Mouse (Mus musculus): ENCODE measurements around the gene Pla2g4e.

Gene Pla2g4e

DNA sequence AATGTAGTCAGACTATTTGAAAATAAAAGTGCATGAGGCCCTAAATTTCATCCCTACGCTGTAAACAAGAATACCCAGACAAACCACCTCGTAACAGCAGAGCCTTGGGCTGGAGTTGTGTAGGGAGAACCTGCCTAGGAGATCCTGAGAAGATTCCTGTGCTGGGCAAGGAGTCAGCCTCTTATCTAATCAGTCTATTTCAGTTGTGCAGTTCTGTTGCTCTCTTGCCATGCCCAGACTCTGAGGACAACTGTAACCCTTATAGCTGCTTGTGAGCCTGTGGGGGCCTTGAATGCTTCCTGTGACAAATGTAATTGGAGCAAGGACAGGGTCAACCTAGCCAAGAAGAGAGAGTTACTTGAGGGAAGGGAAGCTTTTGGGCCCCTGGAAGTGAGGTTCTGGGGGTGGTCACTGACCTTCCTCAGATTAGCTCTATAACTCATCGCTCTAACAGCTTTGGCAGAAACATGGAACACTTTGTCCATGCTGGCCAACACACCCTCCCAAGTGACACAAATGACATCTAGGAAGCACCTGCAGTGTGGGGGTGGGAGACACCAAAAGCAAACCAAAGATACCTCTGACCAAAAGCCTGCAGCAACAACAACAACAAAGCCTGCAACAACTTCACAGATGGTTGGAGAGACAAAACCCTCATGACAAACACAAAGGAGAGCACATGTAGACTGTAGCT is 9.0 kb downstream of the Pla2g4e start:
- no peak for DNase-seq

DNA sequence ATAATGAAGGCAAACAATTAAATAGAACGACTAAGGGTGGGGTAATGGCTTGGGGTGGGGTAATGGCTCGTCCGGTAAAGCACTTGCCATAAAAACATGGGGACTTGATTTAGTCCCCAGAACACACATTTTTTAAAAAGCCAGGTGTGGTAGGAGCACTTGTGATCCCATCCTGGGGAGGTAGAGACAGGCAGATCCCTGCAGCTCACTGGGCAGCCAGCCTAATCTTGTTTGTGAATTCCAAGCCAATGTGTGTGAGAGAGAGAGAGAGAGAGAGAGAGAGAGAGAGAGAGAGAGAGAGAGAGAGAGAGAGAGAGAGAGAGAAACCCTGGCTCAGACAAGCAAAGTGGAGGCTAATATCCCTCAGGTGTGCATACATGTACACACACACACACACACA is 9.8 kb downstream of the Pla2g4e start:
- DNase-seq = no peak

DNA sequence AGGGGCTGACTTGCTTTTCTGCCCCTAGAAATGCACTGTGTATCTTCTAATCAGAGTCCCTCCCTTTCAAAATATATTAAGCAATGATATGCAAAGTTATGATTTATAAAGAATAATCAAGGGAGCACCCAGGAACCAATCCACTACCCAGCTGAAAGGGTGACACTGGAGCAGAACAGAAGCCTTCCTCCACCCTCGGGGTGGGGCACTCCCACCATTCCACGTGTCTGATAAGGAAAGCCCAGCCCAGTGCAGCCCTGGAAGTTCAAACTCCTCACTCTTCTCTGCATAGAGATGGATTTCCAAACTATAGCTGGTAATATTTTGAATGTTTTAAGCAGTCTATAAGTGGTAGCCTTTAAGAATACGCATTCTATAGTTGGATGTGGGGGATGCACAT is 13.5 kb downstream of the Pla2g4e start:
- DNase-seq = no peak

DNA sequence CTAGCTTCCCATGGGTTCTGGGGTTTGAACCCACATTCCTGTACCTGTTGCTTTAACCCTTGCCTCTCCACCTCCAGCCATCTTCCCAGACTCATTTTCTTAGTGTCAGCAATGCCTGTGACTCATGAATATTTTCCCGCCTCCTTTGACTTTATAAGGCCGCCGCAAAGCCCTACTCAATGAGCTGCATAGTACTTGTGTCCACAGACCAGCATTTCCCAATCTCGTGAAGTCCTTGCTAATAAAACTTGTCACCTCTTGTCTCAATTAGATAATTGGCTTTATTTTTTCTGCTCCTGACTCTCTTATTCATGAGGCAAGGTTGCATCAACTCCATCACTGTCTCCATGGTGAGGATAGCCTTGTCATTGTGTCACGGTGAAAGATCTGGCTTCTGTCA is 30.5 kb downstream of the Pla2g4e start:
- no peak for DNase-seq

DNA sequence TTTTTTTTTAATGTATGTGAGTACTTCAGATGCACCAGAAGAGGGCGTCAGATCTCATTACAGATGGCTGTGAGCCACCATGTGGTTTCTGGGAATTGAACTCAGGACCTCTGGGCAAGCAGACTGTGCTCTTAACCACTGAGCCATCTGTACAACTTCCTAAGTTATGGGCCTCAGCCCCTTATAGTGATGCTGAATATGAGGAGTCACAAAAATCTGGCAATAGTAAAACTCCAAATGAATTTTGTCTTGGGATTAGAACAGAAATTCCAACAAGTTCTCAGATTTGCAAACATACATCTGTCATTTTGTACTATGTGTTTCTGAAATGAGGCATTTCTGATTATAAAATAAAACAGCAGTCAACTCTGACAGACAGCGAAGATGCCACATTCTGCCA is 33.7 kb downstream of the Pla2g4e start:
- DNase-seq = no peak

DNA sequence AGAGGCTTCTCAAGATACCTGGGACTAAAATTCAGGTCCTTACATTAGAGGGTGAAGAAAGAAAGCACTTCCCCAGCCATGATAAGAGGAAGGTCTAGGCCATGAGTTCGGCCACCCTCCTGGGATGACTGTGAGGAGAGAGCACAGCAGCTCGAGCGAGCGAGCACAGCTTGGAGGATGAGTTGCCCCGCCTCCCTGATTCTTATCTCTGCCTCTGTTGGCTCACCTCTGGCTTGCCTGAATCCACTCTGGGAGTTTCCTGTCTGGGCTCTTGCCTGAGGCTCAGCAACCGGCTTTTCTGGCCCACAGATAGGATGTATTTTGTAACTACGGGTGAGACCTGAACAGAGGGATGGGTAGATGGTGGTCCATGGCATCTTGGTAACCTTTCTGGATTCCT is 37.2 kb downstream of the Pla2g4e start:
- DNase-seq = no peak

DNA sequence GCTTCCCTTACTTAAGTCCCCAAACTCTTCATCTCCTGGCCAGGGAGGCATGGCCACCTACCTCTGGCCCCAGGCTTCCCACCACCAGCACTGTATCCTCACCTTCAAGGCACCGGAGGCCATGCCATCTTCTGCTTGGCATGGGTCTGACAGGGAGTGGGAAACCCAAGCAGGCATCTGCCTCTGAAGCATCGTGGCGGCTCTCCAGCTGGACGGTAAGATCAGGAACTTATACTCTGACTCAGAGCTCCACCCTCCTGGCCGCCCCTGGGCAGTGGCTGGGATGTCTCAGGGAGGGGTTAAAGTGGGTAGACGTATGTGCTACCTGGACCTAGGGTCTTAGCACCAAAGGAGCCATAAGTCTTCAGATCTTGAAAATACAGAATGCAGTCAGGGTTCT is 38.1 kb downstream of the Pla2g4e start:
- no peak for DNase-seq

DNA sequence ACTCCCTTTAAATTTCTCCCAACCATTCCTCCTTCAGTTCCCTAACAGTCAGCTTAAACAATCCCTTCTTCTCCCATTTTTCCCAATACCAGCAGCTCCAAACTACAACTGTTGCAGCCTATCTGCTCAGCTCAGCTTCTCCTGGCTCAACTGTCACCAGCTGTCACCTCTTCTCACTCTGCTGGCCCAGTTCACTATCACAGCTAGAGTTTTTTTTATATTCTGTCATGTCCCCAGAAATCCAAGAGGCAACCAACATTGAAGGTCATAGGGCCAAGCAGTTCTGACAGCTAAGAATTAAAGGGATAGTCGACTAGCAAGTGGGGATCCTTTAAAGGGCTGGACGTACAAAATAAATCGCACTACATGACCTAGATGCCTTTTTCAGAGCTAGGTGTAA is 41.4 kb downstream of the Pla2g4e start:
- no peak for DNase-seq

DNA sequence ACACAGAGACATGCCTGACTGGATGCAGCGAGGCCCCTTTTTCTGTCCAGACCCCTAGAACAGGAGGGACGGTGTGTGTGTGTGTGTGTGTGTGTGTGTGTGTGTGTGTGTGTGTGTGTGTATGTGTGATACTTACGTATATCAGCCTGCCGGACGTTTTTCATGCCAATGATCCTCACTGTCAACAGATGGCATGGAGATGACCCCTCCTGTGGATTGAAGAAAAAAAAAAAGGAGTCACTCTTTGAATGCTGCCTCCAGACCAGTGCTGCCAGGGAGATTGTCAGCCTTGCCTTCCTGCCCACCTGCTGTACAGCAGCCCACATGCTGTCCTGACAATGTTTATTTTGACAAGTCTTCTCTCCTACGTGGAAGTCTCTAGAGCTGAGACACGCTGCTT is 45.1 kb downstream of the Pla2g4e start:
- no peak for DNase-seq

DNA sequence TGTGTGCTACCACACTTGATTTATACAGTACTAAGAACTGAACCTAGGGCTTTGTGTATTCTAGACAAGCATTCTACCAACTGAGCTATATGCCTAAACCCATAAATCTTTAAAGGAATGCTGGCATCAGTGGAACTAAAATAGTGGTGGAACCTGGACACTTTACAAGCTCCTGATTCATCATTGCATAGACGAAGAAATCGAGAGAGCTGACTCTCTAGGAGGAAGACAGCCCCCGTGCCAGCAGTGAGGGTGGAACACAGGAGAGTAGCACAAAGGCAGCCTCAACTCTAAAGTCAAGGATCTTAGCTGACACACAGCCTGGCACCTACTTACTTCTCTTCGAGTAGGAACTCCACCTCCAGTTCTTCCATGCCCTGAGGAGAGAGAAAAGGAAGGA is 57.0 kb downstream of the Pla2g4e start:
- DNase-seq = no peak

DNA sequence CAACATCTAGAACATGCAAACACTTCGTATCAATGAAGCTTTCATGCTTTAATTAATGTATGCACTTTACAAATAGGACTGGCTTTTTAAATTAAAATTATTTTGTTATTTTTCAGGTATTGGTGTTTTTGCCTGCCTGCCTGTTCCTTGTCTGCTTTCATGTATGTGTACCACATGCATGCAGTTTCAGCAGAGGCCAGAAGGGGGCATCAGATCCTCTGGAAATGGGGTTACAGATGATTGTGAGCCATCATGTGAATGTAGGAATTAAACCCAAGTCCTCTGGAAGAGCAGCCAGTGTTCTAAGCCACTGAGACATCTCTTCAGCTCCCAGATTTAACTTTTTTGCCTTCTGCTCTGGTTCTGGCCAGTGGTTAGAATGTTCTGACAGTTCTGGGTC is 57.6 kb downstream of the Pla2g4e start:
- no peak for DNase-seq

DNA sequence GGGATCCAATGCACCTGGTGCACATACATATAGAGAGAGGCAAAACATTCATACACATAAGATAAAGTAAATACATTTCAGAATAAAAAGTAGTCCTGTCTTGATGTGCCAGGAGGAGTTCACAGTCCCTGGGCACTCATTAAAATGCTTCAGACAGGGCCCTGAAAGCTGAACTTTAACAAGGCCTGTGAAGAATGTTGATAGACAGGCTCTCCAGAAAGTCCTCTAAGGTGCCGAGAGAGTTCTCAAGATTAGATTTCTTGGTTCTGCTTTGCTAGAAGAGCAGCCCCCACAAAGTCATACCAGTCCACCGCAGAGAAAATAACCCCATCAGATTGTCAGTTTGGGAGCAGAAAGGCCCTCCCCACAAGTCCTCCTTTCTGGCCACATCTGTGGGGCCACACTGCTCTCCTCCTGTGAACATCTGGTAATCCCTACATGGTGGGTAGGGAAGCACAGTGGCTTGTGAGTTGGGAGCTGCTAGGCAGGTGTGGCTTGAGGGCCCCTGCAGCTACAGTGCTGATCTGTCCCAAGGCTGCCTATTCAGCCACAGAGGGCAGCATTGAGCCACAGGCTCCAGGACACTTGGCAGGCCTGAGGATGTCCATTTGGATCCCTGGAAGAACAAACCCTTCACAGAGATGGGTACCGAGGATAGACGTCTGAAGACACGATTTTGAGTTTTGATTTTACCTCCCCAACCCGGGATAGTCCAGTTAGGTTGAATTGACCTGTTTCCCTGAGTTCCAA is 59.4 kb downstream of the Pla2g4e start:
- no peak for DNase-seq

DNA sequence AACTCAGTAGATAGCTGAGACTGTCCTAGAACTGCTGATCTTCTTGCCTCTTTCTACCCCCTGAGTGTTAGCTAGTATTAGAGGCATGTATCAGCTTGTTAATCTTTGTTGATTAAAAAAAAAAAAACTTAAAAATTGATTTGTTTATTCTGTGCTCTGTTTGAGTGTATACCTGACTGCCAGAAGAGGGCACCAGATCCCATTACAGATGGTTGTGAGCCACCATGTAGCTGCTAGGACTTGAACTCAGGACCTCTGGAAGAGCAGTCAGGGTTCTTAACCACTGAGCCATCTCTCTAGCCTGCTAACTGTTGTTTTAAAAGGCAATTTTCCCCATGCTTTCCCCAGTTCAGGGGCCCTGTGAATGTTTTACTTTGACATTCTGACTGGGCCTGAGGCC is 66.2 kb downstream of the Pla2g4e start:
- DNase-seq = no peak

DNA sequence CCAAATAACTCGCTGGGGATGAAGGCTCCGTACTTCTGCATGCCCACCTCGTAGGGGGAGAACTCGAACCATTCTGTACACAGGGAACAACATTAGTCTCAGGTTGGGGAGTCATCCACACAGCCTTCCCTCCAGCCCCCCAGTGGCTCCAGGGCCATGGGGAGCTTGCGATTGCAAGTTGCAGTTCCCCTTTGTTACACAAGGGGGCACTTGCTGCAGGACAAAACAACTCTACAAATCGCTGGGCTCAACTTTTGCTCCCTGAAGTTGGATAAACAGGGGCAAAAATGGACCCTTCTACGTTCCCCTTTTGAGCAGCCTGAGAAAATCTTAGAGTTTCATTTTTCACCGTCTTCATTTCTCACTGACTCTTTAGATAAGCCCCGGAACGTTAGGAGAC is 71.4 kb downstream of the Pla2g4e start:
- DNase-seq = peak; percentile 39 to 46

DNA sequence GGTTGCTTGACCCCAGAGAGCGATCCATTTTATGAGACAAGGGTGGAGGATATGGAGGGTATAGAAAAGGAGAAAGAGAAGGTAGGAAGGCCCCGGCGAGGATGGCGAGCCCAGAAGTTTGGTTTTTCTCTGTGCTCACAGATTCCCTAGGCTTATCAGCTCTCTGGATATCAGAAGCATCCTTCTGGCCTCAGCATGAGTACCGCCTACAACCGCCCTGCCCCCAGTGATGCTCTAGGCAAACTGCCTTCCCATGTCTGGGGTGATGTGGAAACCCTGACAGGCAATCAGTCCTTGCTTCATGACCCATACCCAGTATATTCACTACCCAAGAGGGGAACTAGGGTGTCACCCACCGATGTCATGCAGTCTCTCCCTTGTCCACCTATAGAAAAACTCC is 73.8 kb downstream of the Pla2g4e start:
- no peak for DNase-seq

DNA sequence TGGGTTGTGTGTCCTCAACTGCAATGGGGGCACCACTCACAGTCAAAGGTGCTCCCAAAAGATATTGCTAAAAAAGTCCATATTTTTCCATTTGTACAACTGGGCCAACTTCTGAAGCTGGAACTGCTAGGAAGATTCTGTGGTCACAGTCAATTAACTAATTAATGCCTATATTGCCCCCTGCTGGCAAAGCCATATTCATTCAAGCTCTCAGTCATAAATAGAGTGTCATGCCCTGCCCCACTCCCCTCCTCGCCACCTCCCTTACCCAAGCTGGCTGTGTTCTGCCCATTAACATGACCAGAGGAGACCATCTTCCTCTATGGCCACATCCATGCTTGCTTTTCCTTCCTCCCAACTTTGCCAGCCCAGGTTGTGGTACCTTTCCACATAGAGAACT is 74.4 kb downstream of the Pla2g4e start:
- no peak for DNase-seq

DNA sequence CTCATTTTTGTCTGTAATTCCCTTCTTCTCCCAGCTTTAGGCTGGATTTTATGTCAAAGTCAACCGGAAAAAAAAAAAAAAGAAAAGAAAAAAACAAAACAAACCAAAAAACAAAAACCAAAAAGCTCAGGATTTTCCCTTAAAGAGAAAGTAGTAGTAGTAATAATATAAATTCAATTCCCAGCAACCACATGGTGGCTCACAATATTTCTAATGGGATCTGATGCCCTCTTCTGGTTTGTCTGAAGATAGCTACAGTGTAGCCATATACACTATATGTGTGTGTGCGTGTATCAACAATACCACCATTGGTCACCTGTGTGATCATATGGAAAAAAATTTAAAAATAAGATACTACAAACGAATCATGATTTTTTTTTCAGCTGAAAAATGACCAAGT is 75.8 kb downstream of the Pla2g4e start:
- DNase-seq = no peak

DNA sequence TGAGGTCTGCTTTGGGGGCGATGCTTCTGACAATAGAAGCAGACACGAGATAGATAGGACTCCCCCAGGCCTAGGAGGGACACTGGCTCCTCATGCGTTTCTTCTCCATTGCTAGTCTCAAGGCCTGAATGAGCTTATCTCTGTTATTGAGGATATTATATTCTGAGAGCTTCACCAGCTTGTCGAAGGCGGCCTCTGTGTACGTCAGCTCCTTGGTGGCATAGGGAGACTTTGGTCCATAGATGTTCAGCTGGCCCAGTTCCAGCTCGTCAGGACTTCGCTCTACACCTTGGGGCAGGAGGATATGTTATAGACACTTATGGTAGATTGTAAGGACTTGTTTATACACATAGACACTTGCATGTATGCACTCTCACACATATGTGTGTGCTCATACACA is 77.4 kb downstream of the Pla2g4e start:
- DNase-seq = no peak

DNA sequence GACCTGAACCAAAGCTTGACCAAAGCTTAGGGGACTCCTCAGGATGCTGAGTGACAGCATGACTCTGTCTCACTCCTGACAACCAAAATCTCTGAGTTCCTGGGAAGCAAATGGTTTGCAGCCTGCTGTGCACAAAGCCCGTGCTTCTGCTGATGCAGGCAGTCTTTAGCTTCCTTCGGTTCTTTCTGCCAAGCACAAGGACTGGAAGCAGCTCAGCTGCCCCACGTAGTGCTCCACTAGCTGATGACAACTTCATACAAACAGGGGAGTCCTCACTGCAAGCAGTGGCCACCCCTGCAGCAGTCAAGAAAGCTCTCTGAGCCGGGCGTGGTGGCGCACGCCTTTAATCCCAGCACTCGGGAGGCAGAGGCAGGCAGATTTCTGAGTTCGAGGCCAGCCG is 79.7 kb downstream of the Pla2g4e start:
- DNase-seq = no peak

DNA sequence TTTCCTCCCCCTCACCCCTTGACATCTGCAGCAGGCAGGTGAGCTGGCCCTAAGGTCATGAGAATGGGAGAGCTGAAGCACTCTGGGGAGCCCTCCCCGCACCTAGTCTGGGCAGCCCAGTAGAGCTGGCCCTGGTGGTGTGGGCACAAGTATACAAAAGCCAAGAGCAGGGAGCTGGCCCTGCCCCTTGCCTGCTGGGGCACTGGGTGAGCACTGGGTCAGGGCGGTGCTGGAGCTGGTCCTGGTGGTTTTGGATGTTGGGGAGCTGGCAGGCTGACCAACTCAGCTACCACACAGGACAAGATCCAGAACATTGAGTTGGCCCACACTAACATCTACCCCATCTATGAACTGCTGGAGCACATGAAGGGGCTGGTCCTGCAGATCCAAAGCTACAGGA is 85.7 kb downstream of the Pla2g4e start:
- DNase-seq = peak in 1 of 2 experiments; percentile 21

DNA sequence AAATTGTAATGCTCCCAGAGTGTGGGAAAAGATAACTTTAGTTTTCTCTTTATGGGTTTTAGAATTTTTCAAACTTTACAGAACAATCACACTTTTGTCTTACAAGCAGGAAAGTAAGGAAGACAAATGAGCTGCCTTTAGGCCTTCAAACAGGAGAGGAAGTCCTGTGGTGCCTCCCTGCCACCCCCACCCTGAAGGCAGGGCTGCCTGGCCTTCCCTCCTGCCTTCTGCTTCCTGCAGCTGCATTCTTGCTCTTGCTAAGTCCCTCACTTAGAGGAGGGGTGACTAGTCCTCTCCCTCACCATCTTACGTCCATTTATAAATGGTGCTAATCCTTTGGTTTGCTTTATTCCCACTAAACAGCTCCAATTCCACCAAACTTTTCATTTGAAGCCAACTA is 86.3 kb downstream of the Pla2g4e start:
- peak; percentile 67 to 83 for DNase-seq

DNA sequence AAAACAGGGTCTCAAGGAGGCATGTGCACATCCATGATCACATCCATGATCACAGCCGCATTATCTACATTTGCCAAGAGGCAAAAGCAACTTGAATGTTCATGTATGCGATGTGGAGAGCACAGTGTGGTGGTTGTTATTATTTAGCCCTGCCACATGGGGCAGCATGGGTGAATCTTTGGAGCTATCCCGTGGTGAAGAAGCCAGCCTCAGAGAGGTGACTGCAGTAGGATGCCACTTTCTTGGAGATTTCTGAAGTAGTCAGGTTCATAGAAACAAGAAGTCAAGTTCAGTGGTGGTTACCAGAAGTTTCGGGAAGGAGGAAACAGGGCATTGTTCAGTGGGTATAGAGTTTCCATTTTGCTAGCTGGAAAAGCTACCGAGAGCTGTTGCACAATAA is 87.1 kb downstream of the Pla2g4e start:
- DNase-seq = peak in 1 of 2 experiments; percentile 16

DNA sequence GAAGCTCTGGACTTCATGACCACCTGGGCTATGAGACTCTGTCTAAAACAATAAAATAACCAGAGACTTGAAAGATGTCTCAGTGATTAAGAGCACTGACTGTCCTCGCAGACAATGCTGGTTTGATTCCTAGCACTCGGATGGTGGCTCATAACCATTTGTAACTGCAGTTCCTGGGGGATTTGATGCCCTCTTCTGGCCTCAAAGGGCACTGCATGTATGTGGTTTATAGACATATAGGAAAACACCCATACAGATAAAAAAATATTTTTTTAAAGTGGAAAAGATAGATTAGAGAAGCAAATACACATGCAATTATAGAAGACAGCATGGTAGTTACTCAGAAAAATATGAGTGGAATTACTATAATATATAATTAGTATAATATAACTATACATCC is 87.5 kb downstream of the Pla2g4e start:
- no peak for DNase-seq

DNA sequence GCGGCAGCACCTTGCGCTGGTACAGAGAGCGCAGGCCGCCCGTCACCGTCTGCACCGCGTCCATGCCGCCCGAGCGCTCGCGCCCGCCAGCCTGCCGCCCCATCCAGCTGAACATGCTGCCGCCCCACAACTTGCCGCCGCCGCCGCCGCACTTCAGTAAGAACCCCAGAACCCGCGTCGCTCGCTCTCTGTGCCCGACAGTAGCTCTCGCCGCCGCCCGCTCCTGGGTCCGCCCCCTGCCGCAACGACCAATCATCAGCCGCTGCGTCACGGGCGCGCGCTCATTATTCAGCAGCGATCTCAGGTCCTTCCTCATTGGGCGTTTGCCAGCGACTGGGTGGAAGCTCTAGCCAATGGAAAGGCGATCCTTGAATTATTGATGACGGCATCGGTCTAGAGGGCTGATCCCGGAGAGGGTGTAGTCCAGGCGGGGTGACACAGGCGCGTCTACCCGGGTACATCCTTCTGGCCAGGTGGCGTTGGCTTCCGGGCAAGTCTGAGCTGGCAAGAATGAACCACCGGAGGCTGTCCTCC is 90.7 kb downstream of the Pla2g4e start, which contains the start of gene Ehd4:
Gene Ehd4 (minus strand): TSS at position 246 of the 534 bp plus-strand sequence.
- DNase-seq = peak; percentile 98 to 99
